Mouse (Mus musculus) heart, adult 2 months (tissue): ENCODE measurements around the gene Cln6.

Source experiments
- CTCF ChIP-seq: fragments of 200-600 bp; IDR thresholded peaks from 2 replicates; pipeline ENCODE4 v1.8.1; 2022; ENCODE audit warnings: antibody characterized with exemption, mild to moderate bottlenecking, moderate library complexity
- EP300 ChIP-seq: fragments of 200-500 bp; IDR thresholded peaks from 2 replicates; pipeline ENCODE4 v1.6.1; 2011; ENCODE audit warnings: low read depth, low read length, control low read depth; ENCODE audit not compliant: insufficient read depth
- POLR2A ChIP-seq: fragments of 200-500 bp; IDR thresholded peaks from 2 replicates; pipeline ENCODE4 v1.6.1; 2011; ENCODE audit warnings: mild to moderate bottlenecking, low read depth, low read length, control low read depth; ENCODE audit not compliant: insufficient read depth

DNA sequence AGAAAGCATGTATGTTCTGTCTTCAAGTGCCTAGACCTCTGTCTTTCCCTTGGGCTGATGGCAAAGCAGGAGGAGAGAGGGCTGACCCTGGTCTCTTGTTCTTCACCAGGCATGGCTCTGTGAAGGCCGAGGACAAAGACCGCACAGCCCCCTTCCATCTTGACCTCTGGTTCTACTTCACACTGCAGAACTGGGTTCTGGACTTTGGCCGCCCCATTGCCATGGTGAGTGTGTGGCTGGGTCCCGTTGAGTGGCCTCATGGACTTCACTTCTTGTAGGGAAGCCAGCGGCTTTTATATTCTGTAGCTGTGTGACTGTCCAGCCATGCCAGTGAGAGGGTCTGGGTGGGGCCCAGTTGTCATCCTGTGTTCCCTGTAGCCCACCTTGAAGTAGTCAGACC, 5.9 kb downstream of the Cln6 start:
- TF ChIP-seq CTCF (no peak), POLR2A (no peak), EP300 (no peak)
